Mouse (Mus musculus): ENCODE results near the gene Cep97. TPM values are rescaled to one million over a fixed set of nuclear protein-coding genes. Genes with fewer than 3 reads are reported as not detected.

Gene Cep97
- total and polyA plus RNA-seq, 3 experiments: 11.4 to 24.6 (median 17.6) TPM

DNA sequence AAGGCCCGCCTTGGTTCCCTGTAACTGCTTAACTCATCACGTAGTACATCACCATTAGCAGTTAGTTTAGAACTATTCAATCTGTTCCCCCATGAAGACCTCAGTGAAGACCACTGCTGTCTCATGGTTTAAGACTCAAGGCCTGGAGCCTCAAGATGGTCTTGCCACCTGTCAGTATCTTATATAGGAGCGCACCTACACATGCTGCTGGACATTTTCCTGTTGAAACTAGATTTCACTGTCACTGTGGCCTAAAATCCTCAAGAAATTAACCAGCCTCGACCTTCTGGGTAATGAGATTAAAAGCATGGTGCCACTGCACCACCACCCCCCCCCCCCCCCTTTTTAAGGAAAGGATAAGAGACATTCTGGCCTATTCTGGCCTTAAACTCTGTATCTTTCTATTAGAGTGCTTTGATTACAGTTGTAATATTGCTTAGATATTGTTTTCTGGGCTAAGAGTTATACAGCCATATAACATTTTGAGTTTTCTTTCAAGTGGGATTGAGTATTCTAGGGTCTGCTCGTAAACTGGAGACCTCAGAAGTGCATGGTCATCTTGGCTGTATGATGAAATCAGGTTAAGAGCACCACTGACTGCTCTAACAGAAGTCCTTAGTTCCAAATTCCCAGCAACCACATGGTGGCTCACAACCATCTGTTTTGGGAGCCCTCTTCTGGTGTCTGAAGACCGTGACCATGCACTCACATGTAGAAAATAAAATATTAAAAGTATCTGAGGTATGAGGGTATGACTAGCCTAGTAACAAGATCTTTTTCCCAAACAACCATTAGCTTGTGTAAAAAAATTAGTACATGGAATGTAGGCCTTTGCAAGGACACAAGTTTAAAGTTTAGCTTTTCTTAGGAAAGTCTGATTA, 37.3 kb upstream of the Cep97 start:
- Histone ChIP-seq H3K4me3 (ENCODE audit: low read depth, low read length) (no peak overlapping the region; the same call in 1 of the 2 replicates), H3K4me1 (ENCODE audit: insufficient read depth, low read depth, low read length) (peaks cover 65% of the 10 kb centered on the region), H3K27me3 (ENCODE audit: insufficient read depth, low read length) (no peaks in the 10 kb centered on the region), H3K9me3 (replicated peaks) (no peaks in the 10 kb centered on the region), H3K36me3 (replicated peaks) (peaks cover 57% of the 10 kb centered on the region)
- TF ChIP-seq TAL1 (conservative IDR thresholded peaks at IDR 0.05; ENCODE audit: low read depth, low read length): no peak
- no peak for TF ChIP-seq GATA2 (IDR thresholded peaks at IDR 0.05; ENCODE audit: borderline replicate concordance, low read depth, low read length)
- no peak for TF ChIP-seq GATA1 (IDR thresholded peaks at IDR 0.05; ENCODE audit: borderline replicate concordance, low read length)
- TF ChIP-seq CTCF (IDR thresholded peaks at IDR 0.05; ENCODE audit: low read depth, low read length): no peak
- TF ChIP-seq POLR2AphosphoS5 (IDR thresholded peaks at IDR 0.05; ENCODE audit: insufficient replicate concordance, low read depth, low read length): no peak
- no peak for ATAC-seq (ENCODE audit: extremely low read depth, insufficient number of reproducible peaks, low FRiP score, poor library complexity, severe bottlenecking)
- DNase-seq (ENCODE audit: low spot score): no peak

- ATAC-seq (ENCODE audit: extremely low read depth, insufficient number of reproducible peaks, low FRiP score, poor library complexity, severe bottlenecking): no peak
- DNase-seq (ENCODE audit: low spot score): no peak
- Histone ChIP-seq H3K36me3 (replicated peaks) (peaks cover 52% of the 10 kb centered on the region), H3K4me1 (ENCODE audit: insufficient read depth, low read depth, low read length) (peaks cover 55% of the 10 kb centered on the region), H3K27me3 (ENCODE audit: insufficient read depth, low read length) (no peaks in the 10 kb centered on the region), H3K9me3 (replicated peaks) (no peaks in the 10 kb centered on the region), H3K4me3 (ENCODE audit: low read depth, low read length) (no peak overlapping the region; the same call in 1 of the 2 replicates)
- TF ChIP-seq CTCF (IDR thresholded peaks at IDR 0.05; ENCODE audit: low read depth, low read length) (no peak), GATA1 (IDR thresholded peaks at IDR 0.05; ENCODE audit: borderline replicate concordance, low read length) (no peak), TAL1 (conservative IDR thresholded peaks at IDR 0.05; ENCODE audit: low read depth, low read length) (no peak), GATA2 (IDR thresholded peaks at IDR 0.05; ENCODE audit: borderline replicate concordance, low read depth, low read length) (no peak)
Observed at GRCm38 (mm10) chr16:55970416-55970815, 35.8 kb upstream of the Cep97 start.

- ATAC-seq (ENCODE audit: extremely low read depth, insufficient number of reproducible peaks, low FRiP score, poor library complexity, severe bottlenecking): no peak
- H3K27me3 ChIP-seq (ENCODE audit: insufficient read depth, low read length): no peaks in the 10 kb centered on the region
- no peak for TF ChIP-seq GATA2 (IDR thresholded peaks at IDR 0.05; ENCODE audit: borderline replicate concordance, low read depth, low read length)
- no peak for TF ChIP-seq GATA1 (IDR thresholded peaks at IDR 0.05; ENCODE audit: borderline replicate concordance, low read length)
- no peak for TF ChIP-seq CTCF (IDR thresholded peaks at IDR 0.05; ENCODE audit: low read depth, low read length)
- no peaks in the 10 kb centered on the region for H3K9me3 ChIP-seq (replicated peaks)
- H3K36me3 ChIP-seq (replicated peaks): peaks cover 52% of the 10 kb centered on the region
- peak; percentile 15 for DNase-seq (ENCODE audit: low spot score)
- H3K4me1 ChIP-seq (ENCODE audit: insufficient read depth, low read depth, low read length): peaks cover 57% of the 10 kb centered on the region
- peak overlapping the region; percentile 51; the same call in 1 of the 2 replicates for H3K4me3 ChIP-seq (ENCODE audit: low read depth, low read length)
Observed at GRCm38 (mm10) chr16:55969147-55969546, 34.5 kb upstream of the Cep97 start.

DNA sequence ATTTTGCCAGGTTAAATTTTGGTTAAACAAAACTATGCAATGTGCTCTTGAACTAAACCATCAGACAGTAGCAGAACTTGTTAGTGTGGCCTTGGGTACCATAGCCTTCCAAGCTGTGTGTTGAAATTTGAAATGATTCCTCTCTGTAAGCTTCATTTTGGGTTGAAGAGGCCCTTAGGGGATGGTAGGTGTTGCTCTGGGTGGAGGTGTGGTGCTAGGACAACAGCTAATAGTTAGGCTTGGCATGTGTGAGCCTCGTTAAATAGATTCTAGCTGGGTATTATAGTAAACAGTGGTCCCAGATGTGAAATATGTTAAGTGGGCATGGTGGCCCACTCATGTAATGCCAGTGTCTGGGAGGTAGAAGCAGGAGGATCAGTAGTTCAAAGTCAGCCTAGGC, 32.6 kb upstream of the Cep97 start:
- TF ChIP-seq TAL1 (conservative IDR thresholded peaks at IDR 0.05; ENCODE audit: low read depth, low read length) (no peak), CTCF (IDR thresholded peaks at IDR 0.05; ENCODE audit: low read depth, low read length) (no peak), GATA1 (IDR thresholded peaks at IDR 0.05; ENCODE audit: borderline replicate concordance, low read length) (no peak), GATA2 (IDR thresholded peaks at IDR 0.05; ENCODE audit: borderline replicate concordance, low read depth, low read length) (no peak), POLR2AphosphoS5 (IDR thresholded peaks at IDR 0.05; ENCODE audit: insufficient replicate concordance, low read depth, low read length) (no peak)
- no peaks in the 10 kb centered on the region for H3K9me3 ChIP-seq (replicated peaks)
- peaks cover 47% of the 10 kb centered on the region for H3K4me1 ChIP-seq (ENCODE audit: insufficient read depth, low read depth, low read length)
- DNase-seq (ENCODE audit: low spot score) (peak; percentile 9), ATAC-seq (ENCODE audit: extremely low read depth, insufficient number of reproducible peaks, low FRiP score, poor library complexity, severe bottlenecking) (no peak)
- H3K36me3 ChIP-seq (replicated peaks): peaks cover 46% of the 10 kb centered on the region
- H3K27me3 ChIP-seq (ENCODE audit: insufficient read depth, low read length): no peaks in the 10 kb centered on the region
- peak overlapping the region; percentile 76 for H3K4me3 ChIP-seq (ENCODE audit: low read depth, low read length)

- DNase-seq (ENCODE audit: low spot score) (peak; percentile 82), ATAC-seq (ENCODE audit: extremely low read depth, insufficient number of reproducible peaks, low FRiP score, poor library complexity, severe bottlenecking) (peak; percentile 83)
- Histone ChIP-seq H3K4me3 (ENCODE audit: low read depth, low read length) (peak within 1 kb of the TSS; percentile 76), H3K36me3 (replicated peaks) (peaks cover 37% of the 10 kb centered on the region), H3K9me3 (replicated peaks) (no peaks in the 10 kb centered on the region), H3K4me1 (ENCODE audit: insufficient read depth, low read depth, low read length) (peaks cover 39% of the 10 kb centered on the region), H3K27me3 (ENCODE audit: insufficient read depth, low read length) (no peaks in the 10 kb centered on the region)
- TF ChIP-seq CTCF (IDR thresholded peaks at IDR 0.05; ENCODE audit: low read depth, low read length) (no peak), GATA2 (IDR thresholded peaks at IDR 0.05; ENCODE audit: borderline replicate concordance, low read depth, low read length) (no peak), POLR2AphosphoS5 (IDR thresholded peaks at IDR 0.05; ENCODE audit: insufficient replicate concordance, low read depth, low read length) (no peak), GATA1 (IDR thresholded peaks at IDR 0.05; ENCODE audit: borderline replicate concordance, low read length) (no peak), TAL1 (conservative IDR thresholded peaks at IDR 0.05; ENCODE audit: low read depth, low read length) (no peak)
Observed at GRCm38 (mm10) chr16:55966212-55966871, 31.7 kb upstream of the Cep97 start, which contains the start of gene Rpl24. TSS of gene Rpl24 (plus strand) at chr16:55966275.
